Mouse (Mus musculus): ENCODE results near the gene Ahnak.

Ahnak gene

DNA sequence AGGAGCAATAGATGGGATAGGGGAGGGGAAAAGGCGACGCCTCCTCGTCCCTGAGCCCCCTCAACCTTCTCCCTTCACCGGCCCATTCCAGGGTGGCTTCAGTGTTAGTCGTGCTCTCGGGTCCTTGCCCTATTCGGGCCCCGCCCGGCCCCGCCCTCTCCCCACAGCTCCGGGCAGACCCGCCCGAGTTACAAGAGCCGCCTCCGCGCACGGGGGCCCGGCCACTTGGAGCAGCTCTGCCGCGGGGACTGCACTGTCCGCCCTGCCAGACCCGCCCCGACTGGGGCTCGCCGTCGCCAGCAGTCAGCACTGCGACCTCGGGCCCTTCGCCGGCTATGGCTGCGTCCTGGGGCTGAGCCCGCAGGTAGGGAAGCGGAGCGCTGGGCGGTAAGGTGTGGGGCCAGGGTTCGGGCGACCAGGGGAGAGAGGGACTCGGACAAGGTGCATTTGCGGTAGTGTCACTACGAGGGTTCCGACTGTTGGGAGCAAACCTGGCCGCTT lies at the start of gene Ahnak:
Ahnak (plus strand) TSS at position 219 of the 501 bp plus-strand sequence.
- no peak for TF ChIP-seq GATA4 (IDR thresholded peaks at IDR 0.05; ENCODE audit: insufficient replicate concordance, low read length)

DNA sequence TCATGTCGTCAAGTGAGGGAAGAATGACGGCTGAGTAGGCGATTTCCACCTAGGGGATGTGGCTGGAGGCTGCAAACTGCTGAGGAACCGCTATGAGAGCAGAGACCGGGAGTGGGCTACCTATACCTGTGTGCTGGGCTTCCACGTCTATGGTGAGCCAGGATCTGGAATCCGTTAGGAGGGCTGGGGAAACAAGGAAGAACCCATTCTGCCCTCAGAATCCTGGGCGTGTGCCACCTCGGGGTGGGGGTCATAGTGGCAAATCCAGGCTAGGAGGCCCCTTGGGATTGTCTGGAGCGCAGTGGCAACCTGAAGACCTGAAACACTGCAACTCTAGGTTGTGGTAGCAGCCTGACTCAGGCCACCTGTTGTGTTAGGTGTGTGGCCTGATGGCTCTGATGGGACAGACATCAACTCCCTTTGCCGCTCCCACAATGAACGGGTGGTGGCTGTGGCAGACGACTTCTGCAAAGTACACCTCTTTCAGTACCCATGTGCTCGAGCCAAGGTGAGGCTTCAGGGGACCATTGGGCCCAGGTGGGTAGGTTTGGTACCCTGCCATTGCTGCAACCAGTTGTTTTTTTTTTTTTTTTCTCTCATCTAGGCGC lies 48.5 kb upstream of the Ahnak start:
- no peak for TF ChIP-seq GATA4 (IDR thresholded peaks at IDR 0.05; ENCODE audit: insufficient replicate concordance, low read length)

DNA sequence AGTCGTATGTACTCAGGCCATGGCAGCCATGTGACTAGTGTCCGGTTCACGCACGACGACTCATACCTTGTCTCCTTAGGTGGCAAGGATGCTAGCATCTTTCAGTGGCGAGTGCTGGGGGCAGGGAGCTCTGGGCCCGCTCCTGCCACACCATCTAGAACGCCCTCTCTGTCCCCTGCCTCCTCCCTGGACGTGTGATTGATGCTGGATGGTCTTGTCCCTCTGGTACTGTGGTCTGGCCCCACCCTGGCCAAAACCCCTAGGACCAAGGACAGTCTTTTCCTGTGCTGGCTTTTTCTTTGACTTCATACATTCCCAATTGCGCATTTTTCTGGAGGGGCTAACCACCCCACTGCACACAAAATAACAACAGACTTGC lies 48.0 kb upstream of the Ahnak start:
- no peak for TF ChIP-seq GATA4 (IDR thresholded peaks at IDR 0.05; ENCODE audit: insufficient replicate concordance, low read length)

DNA sequence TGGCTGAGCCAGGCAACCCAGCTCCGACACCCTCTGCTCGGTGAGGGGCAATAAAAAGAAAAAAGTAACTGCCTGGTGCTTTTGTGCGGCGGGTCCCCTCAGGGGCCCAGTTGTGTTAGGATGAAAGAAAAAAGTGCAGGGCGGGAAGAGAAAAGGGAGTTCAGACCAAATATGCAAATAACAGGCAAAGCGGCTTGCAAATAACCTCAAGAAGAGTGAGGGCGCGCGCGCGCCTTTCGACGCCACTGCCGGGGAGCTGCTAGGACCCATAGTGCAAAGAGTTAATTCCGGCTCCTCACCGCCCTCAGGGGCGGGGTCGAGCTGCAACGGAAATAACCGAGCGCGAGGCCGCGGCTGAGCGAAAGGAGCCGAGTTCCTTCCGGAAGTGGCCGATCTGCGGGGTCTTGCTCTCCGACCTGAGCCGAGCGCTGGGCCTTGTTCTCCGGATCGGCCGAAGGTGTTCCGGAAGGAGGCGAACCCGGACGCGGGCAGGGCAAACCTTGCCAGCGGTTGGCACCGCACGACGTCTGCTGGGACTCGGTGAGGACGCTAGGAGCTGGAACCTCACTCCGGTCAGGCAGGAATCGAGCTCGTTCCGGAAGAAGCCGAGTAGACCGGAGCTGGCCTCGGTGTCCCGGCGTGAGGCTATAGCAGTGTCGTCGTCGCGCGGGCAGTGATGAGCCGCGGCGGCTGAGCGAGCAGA lies 47.4 kb upstream of the Ahnak start, which contains the start of gene Mta2:
Mta2 (plus strand) TSS at position 361 of the 703 bp plus-strand sequence.
- TF ChIP-seq GATA4 (IDR thresholded peaks at IDR 0.05; ENCODE audit: insufficient replicate concordance, low read length), result peak; percentile 11; the same call in 1 of the 2 replicates

DNA sequence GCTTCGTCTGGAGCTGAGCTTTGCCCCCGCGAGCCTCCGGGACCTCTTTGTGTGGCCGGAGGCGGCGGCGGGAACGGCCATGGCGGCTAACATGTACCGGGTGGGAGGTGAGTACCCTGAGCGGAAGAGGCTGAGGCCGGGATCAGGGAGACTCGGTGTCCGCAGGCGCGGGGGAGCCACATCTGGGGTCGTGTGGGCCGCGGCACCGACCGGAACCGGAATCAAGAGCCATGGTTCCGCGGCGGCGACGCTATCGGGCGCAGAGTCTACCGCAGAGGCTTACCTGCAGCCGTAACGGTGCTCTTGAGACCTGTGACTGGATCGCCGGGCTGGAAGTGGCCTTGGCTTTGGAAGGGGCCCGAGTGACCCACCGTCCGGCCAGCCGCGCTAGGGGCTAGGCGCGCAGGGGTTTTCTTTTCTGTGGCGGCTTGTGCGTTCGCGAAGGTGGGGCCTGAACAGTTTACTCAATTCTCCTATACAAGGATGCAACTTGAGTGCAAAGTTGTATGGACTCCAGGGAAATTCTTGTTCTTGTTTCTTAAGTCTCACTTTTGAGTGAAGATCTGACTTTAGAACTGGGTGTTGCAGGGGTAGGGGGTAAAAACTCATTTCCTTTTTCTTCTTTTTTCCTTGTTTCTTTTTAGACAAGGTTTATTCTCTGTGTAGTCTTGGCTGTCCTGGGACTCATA lies 46.7 kb upstream of the Ahnak start:
- no peak for TF ChIP-seq GATA4 (IDR thresholded peaks at IDR 0.05; ENCODE audit: insufficient replicate concordance, low read length)

DNA sequence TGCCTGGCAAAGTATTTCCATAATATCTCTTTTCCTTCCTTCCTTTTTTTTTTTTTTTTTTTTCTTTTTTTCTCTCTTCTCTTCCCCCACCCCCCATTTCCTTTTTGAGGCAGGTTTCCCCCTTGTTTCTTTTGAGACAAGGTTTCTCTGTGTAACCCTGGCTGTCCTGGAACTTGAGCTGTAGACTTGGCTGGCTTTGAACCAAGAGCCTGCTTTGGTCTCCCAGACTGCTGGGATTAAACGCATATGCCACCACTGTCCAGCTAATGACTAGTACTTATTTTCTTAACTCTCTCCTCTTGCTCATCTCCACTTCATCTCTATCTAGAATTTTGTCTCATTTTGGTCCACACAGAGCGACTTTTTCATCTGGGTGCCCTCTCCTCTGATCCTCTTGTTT lies 46.0 kb upstream of the Ahnak start:
- TF ChIP-seq GATA4 (IDR thresholded peaks at IDR 0.05; ENCODE audit: insufficient replicate concordance, low read length), result no peak

DNA sequence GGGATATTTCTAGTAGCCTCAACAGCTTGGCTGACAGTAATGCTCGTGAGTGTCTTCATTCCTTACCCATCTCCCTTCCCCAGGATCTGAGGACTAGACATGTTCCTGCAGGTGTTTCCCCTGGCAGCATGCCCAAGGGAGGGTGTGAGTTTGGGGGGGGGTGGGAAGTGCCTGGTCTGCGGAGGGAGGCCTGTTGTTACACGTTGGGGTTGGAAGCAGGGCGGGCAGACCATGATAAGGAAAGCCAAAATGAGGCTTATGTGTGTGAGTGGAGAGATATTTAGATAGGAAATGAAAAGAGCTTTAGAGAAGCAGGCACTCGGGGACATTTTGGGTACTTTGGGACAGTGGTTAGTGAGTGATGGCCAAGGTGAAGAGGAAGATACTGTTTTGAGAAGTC lies 45.0 kb upstream of the Ahnak start:
- TF ChIP-seq GATA4 (IDR thresholded peaks at IDR 0.05; ENCODE audit: insufficient replicate concordance, low read length), result no peak

DNA sequence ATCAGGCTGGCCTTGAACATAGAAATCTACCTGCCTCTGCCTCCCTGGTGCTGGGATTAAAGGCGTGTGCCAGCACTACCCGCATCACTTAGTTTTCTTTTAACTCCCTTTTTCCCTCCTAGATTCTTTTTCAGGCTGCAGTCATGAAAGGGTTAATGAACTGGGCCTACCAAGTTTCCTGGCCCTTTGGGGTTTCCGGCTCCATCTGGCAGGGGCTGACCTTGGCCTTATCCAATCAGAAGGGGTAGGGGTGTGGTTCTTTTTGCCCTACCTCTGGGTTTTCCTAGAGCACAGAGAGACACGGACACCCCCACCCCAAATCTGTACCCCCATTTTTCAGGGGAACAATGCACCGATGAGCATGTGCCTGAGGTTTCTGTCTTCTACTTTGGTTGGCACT lies 44.3 kb upstream of the Ahnak start:
- TF ChIP-seq GATA4 (IDR thresholded peaks at IDR 0.05; ENCODE audit: insufficient replicate concordance, low read length), result no peak

DNA sequence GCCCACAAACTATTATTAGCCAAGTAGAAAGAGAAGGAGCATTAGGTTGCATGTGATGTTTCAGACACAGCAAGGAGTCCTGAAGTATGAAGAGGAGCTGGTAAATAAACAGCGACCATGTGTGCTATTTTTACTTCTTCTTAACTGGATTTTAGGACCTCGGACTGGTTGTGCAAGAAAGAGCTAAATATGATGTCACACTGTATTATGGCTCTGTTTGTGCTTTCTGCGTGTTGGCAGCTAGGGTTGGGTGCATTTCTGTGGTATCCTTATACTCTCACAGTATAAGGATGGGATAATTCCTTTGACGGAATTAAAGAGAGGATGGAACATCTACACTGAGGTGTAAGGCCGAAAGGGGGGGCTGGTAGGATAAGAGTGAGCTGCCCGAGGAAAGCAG lies 43.8 kb upstream of the Ahnak start:
- no peak for TF ChIP-seq GATA4 (IDR thresholded peaks at IDR 0.05; ENCODE audit: insufficient replicate concordance, low read length)

DNA sequence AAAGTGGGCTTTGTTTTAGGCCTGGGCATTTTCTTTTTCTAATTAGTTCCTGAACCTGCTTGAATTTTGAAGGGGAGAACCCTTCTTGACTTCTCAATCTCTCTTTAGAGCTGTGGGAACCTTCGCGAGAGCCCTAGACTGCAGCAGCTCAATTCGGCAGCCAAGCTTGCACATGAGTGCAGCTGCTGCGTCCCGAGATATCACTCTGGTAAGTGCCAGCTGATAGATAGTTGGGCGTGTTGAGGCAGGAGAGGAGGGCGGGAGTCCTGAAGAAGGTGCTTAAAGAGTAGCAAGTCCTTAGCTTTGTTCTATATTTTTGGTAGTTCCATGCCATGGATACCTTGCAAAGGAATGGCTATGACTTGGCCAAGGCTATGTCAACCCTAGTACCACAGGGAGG lies 42.2 kb upstream of the Ahnak start:
- no peak for TF ChIP-seq GATA4 (IDR thresholded peaks at IDR 0.05; ENCODE audit: insufficient replicate concordance, low read length)

DNA sequence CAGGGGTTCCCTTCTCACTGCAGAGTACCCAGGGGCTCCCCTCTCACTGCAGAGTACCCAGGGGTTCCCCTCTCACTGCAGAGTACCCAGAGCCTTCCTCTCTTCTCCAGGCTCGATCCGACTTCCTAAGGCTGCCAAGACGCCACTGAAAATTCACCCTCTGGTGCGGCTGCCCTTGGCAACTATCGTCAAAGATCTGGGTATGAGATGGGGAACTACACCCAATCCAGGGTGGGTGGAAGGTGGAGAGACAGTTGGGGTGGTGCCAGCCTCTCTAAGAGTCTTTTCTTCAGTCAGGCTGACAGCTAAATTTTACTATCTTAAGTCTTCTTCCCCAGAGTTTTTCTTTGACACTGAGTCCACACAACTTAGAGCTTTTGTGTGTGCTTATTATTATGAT lies 38.9 kb upstream of the Ahnak start:
- TF ChIP-seq GATA4 (IDR thresholded peaks at IDR 0.05; ENCODE audit: insufficient replicate concordance, low read length), result no peak

DNA sequence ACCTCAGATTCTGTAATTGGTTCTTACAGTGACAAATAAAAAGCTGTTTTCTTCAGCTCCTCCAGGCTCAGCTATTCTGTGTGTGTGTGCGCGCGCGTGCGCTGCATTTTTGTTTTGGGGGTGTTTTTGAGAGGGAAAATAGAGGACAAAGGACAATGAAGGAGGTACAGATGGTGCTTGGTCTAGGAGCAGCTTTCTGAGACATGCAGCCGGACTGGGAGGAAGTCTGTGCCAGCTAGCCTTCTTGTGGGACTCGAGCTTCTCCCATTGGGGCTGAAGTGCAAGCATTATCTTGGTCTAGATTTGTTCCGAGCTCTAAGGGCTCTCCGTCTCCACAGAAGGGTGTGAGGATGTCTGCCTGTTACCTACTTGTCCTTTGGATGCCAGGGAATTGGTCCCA lies 36.8 kb upstream of the Ahnak start:
- TF ChIP-seq GATA4 (IDR thresholded peaks at IDR 0.05; ENCODE audit: insufficient replicate concordance, low read length), result no peak

DNA sequence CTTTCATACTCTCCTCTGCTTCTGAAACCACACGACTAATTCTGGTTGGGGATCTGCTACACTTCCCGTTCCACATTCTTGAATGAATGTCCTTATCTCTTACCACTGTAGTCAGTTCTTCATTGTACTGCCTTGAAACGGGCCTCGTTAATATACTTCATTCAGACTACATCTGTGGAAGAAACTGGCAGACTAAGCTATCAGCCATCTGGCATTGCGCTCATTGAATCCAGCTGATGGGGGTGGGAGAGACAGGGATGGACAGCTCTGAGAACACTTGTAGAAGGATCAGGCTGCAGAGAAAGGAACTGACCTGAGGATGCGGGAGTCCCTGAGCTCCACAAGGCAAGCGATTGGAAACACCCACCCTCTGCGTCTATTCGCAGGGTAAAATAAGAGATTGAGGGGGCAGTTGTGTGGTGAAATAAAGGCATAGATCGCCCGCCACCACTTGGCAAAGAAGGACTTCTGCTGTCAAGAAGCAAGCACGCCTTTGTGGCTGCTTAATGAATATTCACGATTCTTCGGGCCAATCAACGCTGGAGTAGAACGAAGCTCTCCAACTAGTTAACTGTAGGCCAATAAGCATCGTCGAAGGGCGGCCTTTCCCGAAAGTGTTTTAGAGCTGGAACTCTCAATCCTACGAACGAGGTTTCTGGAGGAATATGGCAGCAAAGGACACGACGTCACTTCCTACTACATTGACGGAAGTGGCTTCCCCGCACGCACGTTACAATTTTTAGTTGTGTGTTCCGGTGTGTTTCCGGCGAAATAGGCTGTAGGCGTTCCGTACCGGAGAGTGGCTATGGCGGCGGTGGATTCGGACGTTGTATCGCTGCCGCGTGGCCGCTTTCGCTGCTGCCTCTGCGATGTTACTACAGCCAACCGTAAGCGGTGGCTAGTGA lies 35.7 kb upstream of the Ahnak start, which contains the start of gene Tut1:
Tut1 (plus strand) TSS at position 713 of the 905 bp plus-strand sequence.
- no peak for TF ChIP-seq GATA4 (IDR thresholded peaks at IDR 0.05; ENCODE audit: insufficient replicate concordance, low read length)

DNA sequence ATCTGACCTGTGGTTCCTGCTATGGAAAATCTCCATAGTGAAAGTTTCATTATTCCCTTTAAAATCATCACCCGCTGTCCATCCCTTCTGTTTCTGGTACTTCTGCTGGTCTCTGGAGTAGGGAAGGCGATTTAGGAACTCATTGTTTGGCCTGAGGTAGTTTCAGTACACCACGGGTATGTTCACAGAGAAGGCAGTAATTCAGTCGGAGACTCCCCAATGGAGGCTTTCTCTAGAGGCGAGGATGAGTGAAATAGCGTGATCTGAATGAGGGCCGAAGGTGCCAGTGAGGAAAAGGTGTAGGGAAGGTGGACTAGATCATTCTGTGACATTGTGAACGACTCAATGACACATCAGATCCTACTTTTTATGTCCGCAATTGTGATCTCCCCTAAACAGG lies 34.9 kb upstream of the Ahnak start:
- TF ChIP-seq GATA4 (IDR thresholded peaks at IDR 0.05; ENCODE audit: insufficient replicate concordance, low read length), result no peak

DNA sequence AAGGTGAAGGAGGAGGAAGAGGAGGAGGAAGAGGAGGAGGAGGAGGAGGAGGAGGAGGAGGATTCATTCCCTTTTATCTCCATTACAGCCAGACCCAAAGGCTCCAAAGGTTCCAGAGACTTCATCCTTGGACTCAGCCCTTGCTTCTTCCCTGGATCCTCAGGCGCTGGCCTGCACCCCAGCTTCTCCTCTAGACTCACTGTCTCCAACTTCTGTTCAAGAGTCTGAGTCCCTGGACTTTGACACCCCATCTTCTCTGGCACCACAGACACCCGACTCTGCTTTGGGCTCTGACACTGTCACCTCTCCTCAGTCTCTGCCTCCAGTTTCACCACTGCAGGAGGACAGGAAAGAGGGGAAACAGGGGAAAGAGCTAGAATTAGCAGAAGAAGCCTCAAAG lies 26.8 kb upstream of the Ahnak start:
- no peak for TF ChIP-seq GATA4 (IDR thresholded peaks at IDR 0.05; ENCODE audit: insufficient replicate concordance, low read length)

All from liver, adult (tissue).